Mouse (Mus musculus): Measurements from ENCODE around the gene Clec16a. TPM values are rescaled to one million over a fixed set of nuclear protein-coding genes. Genes with fewer than 3 reads are reported as not detected.

Gene Clec16a
- polyA plus RNA-seq, 1 experiment from 2014 or later, result 70.0 TPM

GRCm38 (mm10) chr16:10689748-10690318 lies 144.7 kb downstream of the Clec16a start:
- 81% methylated on average over 6 of the region's 6 CpGs for WGBS
- Histone ChIP-seq H3K4me1 (ENCODE audit: control insufficient read depth, insufficient read depth, low read length) (no peaks in the 10 kb centered on the region), H3K27ac (ENCODE audit: low read length) (no peak overlapping the region), H3K4me3 (ENCODE audit: low read depth, low read length) (no peak overlapping the region), H3K27me3 (ENCODE audit: control insufficient read depth, insufficient read depth, low read depth, low read length) (no peaks in the 10 kb centered on the region), H3K4me2 (ENCODE audit: low read length) (no peak overlapping the region), H3K36me3 (ENCODE audit: control insufficient read depth, insufficient read depth, low read length) (peaks cover 5% of the 10 kb centered on the region), H3K9me3 (replicated peaks; ENCODE audit: control insufficient read depth, low read length, poor library complexity, severe bottlenecking) (no peaks in the 10 kb centered on the region), H3K9ac (ENCODE audit: low read depth, low read length) (no peak overlapping the region)
- no peak for ATAC-seq

DNA sequence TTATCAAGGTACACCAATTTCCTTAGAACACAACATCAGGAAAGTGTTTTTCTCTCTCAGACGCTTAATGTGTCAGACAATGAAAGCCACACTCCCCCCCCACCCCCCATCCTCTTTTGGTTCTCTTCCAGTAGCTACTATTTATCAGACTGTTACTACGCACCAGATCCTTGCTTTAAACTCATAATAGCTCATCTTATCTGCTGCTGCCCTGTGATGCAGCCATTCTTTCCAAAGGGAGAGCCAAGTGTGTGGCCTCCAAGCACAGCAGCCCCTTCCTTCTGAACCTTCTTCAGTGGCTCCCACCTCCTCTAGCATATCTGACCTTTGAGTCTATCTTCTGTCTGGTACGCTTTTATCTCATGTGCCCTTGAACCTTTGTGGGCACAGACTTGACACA lies 145.3 kb downstream of the Clec16a start:
- no peak overlapping the region for H3K9ac ChIP-seq (ENCODE audit: low read depth, low read length)
- no peaks in the 10 kb centered on the region for H3K27me3 ChIP-seq (ENCODE audit: control insufficient read depth, insufficient read depth, low read depth, low read length)
- H3K4me3 ChIP-seq (ENCODE audit: low read depth, low read length), result no peak overlapping the region
- H3K27ac ChIP-seq (ENCODE audit: low read length), result no peak overlapping the region
- no peaks in the 10 kb centered on the region for H3K4me1 ChIP-seq (ENCODE audit: control insufficient read depth, insufficient read depth, low read length)
- no peak for ATAC-seq
- H3K36me3 ChIP-seq (ENCODE audit: control insufficient read depth, insufficient read depth, low read length), result peaks cover 5% of the 10 kb centered on the region
- H3K9me3 ChIP-seq (replicated peaks; ENCODE audit: control insufficient read depth, low read length, poor library complexity, severe bottlenecking), result no peaks in the 10 kb centered on the region
- 91% methylated on average over 3 of the region's 3 CpGs for WGBS
- no peak overlapping the region for H3K4me2 ChIP-seq (ENCODE audit: low read length)

DNA sequence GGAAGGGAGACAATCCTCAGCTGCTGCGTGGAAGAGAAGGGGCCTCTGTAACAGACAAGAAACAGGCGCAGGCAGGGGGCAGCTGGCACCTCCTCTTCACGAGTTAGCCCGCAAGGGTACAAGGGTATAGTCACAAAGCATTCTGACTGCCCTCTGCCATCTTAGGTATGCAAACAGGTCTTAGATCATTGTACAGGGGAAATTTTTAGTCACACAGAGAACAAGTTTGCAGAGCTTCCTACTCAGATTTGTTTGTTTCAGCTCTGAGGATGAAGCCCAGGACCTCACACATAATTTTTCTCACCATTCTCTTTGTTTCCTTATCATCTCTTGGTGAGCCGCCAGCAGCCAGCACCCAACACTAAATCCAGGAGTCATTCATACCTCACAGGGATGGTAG lies 146.6 kb downstream of the Clec16a start:
- Histone ChIP-seq H3K27me3 (ENCODE audit: control insufficient read depth, insufficient read depth, low read depth, low read length) (no peaks in the 10 kb centered on the region), H3K36me3 (ENCODE audit: control insufficient read depth, insufficient read depth, low read length) (peaks cover 5% of the 10 kb centered on the region), H3K9me3 (replicated peaks; ENCODE audit: control insufficient read depth, low read length, poor library complexity, severe bottlenecking) (no peaks in the 10 kb centered on the region), H3K9ac (ENCODE audit: low read depth, low read length) (no peak overlapping the region), H3K4me3 (ENCODE audit: low read depth, low read length) (no peak overlapping the region), H3K4me1 (ENCODE audit: control insufficient read depth, insufficient read depth, low read length) (no peaks in the 10 kb centered on the region), H3K4me2 (ENCODE audit: low read length) (no peak overlapping the region), H3K27ac (ENCODE audit: low read length) (no peak overlapping the region)
- 90% methylated on average over 5 of the region's 5 CpGs for WGBS
- no peak for ATAC-seq

GRCm38 (mm10) chr16:10692848-10693247 lies 147.7 kb downstream of the Clec16a start:
- Histone ChIP-seq H3K9ac (ENCODE audit: low read depth, low read length) (no peak overlapping the region), H3K4me3 (ENCODE audit: low read depth, low read length) (no peak overlapping the region), H3K27ac (ENCODE audit: low read length) (peak overlapping the region; percentile 13; the same call in 1 of the 2 replicates), H3K4me2 (ENCODE audit: low read length) (no peak overlapping the region), H3K36me3 (ENCODE audit: control insufficient read depth, insufficient read depth, low read length) (peaks cover 5% of the 10 kb centered on the region), H3K9me3 (replicated peaks; ENCODE audit: control insufficient read depth, low read length, poor library complexity, severe bottlenecking) (no peaks in the 10 kb centered on the region), H3K4me1 (ENCODE audit: control insufficient read depth, insufficient read depth, low read length) (no peaks in the 10 kb centered on the region), H3K27me3 (ENCODE audit: control insufficient read depth, insufficient read depth, low read depth, low read length) (no peaks in the 10 kb centered on the region)
- WGBS, result 45% methylated on average over 8 of the region's 8 CpGs
- ATAC-seq, result no peak

- Histone ChIP-seq H3K4me2 (ENCODE audit: low read length) (no peak overlapping the region), H3K27ac (ENCODE audit: low read length) (no peak overlapping the region), H3K4me3 (ENCODE audit: low read depth, low read length) (no peak overlapping the region), H3K27me3 (ENCODE audit: control insufficient read depth, insufficient read depth, low read depth, low read length) (no peaks in the 10 kb centered on the region), H3K4me1 (ENCODE audit: control insufficient read depth, insufficient read depth, low read length) (no peaks in the 10 kb centered on the region), H3K9ac (ENCODE audit: low read depth, low read length) (no peak overlapping the region), H3K9me3 (replicated peaks; ENCODE audit: control insufficient read depth, low read length, poor library complexity, severe bottlenecking) (no peaks in the 10 kb centered on the region), H3K36me3 (ENCODE audit: control insufficient read depth, insufficient read depth, low read length) (peaks cover 5% of the 10 kb centered on the region)
- no peak for ATAC-seq
- 86% methylated on average over 1 of the region's 1 CpGs for WGBS
Measured at GRCm38 (mm10) chr16:10693424-10693823, 148.3 kb downstream of the Clec16a start.

GRCm38 (mm10) chr16:10694414-10694851 lies 149.3 kb downstream of the Clec16a start:
- no peaks in the 10 kb centered on the region for H3K9me3 ChIP-seq (replicated peaks; ENCODE audit: control insufficient read depth, low read length, poor library complexity, severe bottlenecking)
- no peaks in the 10 kb centered on the region for H3K4me1 ChIP-seq (ENCODE audit: control insufficient read depth, insufficient read depth, low read length)
- ATAC-seq, result no peak
- no peak overlapping the region for H3K9ac ChIP-seq (ENCODE audit: low read depth, low read length)
- H3K27ac ChIP-seq (ENCODE audit: low read length), result no peak overlapping the region
- no peak overlapping the region for H3K4me2 ChIP-seq (ENCODE audit: low read length)
- peaks cover 5% of the 10 kb centered on the region for H3K36me3 ChIP-seq (ENCODE audit: control insufficient read depth, insufficient read depth, low read length)
- H3K27me3 ChIP-seq (ENCODE audit: control insufficient read depth, insufficient read depth, low read depth, low read length), result no peaks in the 10 kb centered on the region
- WGBS, result 58% methylated on average over 11 of the region's 11 CpGs
- H3K4me3 ChIP-seq (ENCODE audit: low read depth, low read length), result no peak overlapping the region

DNA sequence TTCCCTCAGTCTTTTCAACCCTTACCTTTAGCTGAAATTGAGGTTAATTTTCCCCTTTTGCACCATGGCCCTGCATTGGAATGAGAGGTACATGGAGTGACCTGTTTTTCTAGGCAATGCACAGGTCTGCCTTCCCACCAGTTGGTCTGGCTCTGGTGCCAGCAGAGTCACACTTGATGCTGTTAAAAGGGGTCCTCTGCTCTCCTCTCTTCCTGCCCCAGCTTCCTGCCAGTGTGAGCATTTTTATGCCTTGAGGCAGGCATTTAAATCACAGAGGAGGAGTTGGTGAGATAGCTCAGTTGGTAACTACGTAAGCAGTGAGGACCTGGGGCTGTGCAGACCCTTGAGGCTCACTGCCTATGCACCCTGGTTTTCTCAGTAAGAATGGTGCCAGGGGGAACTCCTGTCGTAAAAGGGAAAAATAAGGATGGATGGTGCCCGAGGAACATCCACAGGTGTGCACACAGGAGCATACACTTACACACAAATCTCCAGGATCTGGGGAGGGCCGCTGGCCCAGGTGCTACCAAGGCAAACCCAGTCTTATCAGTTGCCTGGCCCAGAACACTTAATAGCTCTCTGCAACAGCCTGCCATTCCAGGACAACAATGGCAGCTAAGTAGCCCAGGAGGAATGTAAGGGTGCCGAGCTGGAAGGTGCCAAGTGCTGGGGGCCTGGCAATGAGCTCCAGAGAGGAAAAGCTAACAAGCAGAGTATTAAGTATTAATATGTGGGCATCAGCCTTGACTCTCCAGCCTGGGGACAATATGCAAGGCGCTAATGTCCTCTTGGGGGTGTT lies 152.9 kb downstream of the Clec16a start:
- Histone ChIP-seq H3K4me2 (ENCODE audit: low read length) (no peak overlapping the region), H3K9ac (ENCODE audit: low read depth, low read length) (no peak overlapping the region), H3K4me1 (ENCODE audit: control insufficient read depth, insufficient read depth, low read length) (no peaks in the 10 kb centered on the region), H3K27me3 (ENCODE audit: control insufficient read depth, insufficient read depth, low read depth, low read length) (no peaks in the 10 kb centered on the region), H3K9me3 (replicated peaks; ENCODE audit: control insufficient read depth, low read length, poor library complexity, severe bottlenecking) (no peaks in the 10 kb centered on the region), H3K27ac (ENCODE audit: low read length) (no peak overlapping the region; the same call in 1 of the 2 replicates), H3K36me3 (ENCODE audit: control insufficient read depth, insufficient read depth, low read length) (no peaks in the 10 kb centered on the region), H3K4me3 (ENCODE audit: low read depth, low read length) (no peak overlapping the region)
- WGBS, result 77% methylated on average over 6 of the region's 6 CpGs
- no peak for ATAC-seq

DNA sequence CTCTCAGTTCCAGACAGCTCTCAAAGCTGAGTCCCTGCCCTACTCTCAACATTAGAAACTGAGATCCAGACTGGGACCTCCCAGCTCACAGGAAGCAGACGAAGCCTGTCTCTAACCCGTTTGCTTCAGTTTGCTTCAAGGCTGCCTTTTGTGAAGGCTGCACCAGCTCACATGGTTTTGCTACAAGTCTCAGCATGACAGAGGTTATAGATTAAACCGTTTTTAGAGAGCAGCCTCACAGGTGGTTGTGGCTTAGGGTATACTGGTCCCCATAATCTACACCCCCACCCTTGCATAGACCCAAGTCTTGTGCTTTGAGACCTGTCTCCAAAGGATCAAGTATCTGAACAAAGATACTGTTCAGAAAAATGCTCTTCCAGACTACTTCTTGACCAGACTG lies 154.2 kb downstream of the Clec16a start:
- H3K9ac ChIP-seq (ENCODE audit: low read depth, low read length), result no peak overlapping the region
- WGBS, result 87% methylated on average over 3 of the region's 3 CpGs
- H3K27me3 ChIP-seq (ENCODE audit: control insufficient read depth, insufficient read depth, low read depth, low read length), result no peaks in the 10 kb centered on the region
- no peaks in the 10 kb centered on the region for H3K36me3 ChIP-seq (ENCODE audit: control insufficient read depth, insufficient read depth, low read length)
- H3K27ac ChIP-seq (ENCODE audit: low read length), result no peak overlapping the region
- no peak overlapping the region for H3K4me3 ChIP-seq (ENCODE audit: low read depth, low read length)
- H3K4me2 ChIP-seq (ENCODE audit: low read length), result no peak overlapping the region
- ATAC-seq, result no peak
- no peaks in the 10 kb centered on the region for H3K9me3 ChIP-seq (replicated peaks; ENCODE audit: control insufficient read depth, low read length, poor library complexity, severe bottlenecking)
- H3K4me1 ChIP-seq (ENCODE audit: control insufficient read depth, insufficient read depth, low read length), result no peaks in the 10 kb centered on the region

DNA sequence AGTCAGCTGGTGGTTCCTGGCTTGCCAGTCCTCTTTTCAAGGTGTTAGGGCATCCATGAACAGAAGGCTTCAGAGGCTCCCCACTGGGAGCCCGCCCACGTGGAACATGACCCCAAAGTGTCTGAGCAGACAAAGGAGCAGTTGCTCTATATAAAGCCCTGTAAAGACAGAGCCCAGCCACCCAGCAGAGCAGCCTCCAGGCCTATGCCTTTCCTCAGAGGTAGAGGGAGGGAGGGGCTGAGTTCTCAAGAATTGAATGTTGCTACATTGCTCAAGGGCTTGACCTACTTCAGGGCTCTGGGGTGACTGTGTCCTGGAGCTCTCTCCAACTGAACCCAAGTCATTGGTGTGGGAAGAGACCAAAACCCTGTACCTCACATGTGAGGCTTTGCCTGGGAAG lies 155.0 kb downstream of the Clec16a start:
- 24% methylated on average over 2 of the region's 2 CpGs for WGBS
- Histone ChIP-seq H3K9me3 (replicated peaks; ENCODE audit: control insufficient read depth, low read length, poor library complexity, severe bottlenecking) (no peaks in the 10 kb centered on the region), H3K27ac (ENCODE audit: low read length) (no peak overlapping the region), H3K4me2 (ENCODE audit: low read length) (no peak overlapping the region), H3K36me3 (ENCODE audit: control insufficient read depth, insufficient read depth, low read length) (no peaks in the 10 kb centered on the region), H3K27me3 (ENCODE audit: control insufficient read depth, insufficient read depth, low read depth, low read length) (no peaks in the 10 kb centered on the region), H3K9ac (ENCODE audit: low read depth, low read length) (no peak overlapping the region), H3K4me3 (ENCODE audit: low read depth, low read length) (no peak overlapping the region), H3K4me1 (ENCODE audit: control insufficient read depth, insufficient read depth, low read length) (no peaks in the 10 kb centered on the region)
- ATAC-seq, result no peak
